Mouse (Mus musculus) E14TG2a.4 (cell line): ENCODE measurements around the gene Syne3.

Experiments
- CTCF ChIP-seq: conservative IDR thresholded peaks from 2 replicates; pipeline ENCODE4 v1.5.1; 2014; ENCODE audit warnings: low read length
- NANOG ChIP-seq: IDR thresholded peaks from 2 replicates; pipeline ENCODE4 v1.6.1; 2014; ENCODE audit warnings: borderline replicate concordance, low read length, mixed read lengths
- POU5F1 ChIP-seq: IDR thresholded peaks from 2 replicates; pipeline ENCODE4 v1.6.1; 2014; ENCODE audit warnings: low read length, borderline replicate concordance

DNA sequence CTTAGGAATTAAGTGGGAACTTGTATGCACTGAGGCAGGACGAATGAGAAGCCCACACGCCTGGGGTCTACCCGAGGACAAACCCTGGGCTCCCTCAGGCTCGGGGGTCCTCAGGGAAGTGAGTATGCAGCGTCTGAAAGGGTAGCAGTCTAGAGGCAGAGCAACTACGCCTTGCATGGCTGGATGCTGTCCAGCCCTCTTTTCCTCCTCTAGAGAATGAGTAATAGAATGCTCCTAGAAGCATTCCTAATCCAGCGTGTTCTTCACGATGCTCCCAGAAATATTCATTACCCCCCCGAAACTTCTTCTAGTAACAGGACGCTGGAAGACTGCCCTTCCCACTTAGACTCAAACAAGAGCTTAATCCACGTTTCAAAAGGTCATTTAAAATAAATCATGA lies 51.3 kb downstream of the Syne3 start:
- TF ChIP-seq CTCF (no peak), NANOG (no peak), POU5F1 (no peak)
